Mouse (Mus musculus): Measurements from ENCODE around the gene Wdr60.

- TF ChIP-seq CTCF (IDR thresholded peaks at IDR 0.05; ENCODE audit: low read depth, low read length) (no peak), POLR2A (IDR thresholded peaks at IDR 0.05; ENCODE audit: borderline replicate concordance, low read depth, low read length) (no peak)
These were observed 37.1 kb upstream of the Wdr60 start for GRCm38 (mm10) chr12:116299906-116300305.

All from bone marrow macrophage, adult 2 months (primary cell).